Mouse (Mus musculus) midbrain, embryonic 13.5 days (tissue): ENCODE measurements at regions not wholly inside any gene's neighbourhood (a gene's known extent, or its start where the extent isn't known, plus 50 kb on each side); places are given as distances from the start of the nearest gene placed in this dataset.

ENCODE experiments used
- ATAC-seq: fragments of 200-750 bp; cut with Nextera tagmentation; 2 replicates; pipeline ENCODE4 v1.8.0; 2017; ENCODE audit warnings: mild to moderate bottlenecking, moderate TSS enrichment, moderate library complexity
- H3K27ac ChIP-seq: fragments of 300-500 bp; sonication (generic); 2 replicates; pipeline ENCODE4 v1.5.1; 2015; ENCODE audit warnings: inconsistent platforms, mild to moderate bottlenecking, moderate library complexity
- H3K27me3 ChIP-seq: fragments of 300-500 bp; sonication (generic); 2 replicates; pipeline ENCODE4 v1.6.1; 2015; ENCODE audit warnings: mild to moderate bottlenecking, inconsistent platforms
- H3K36me3 ChIP-seq: fragments of 300-500 bp; sonication (generic); 2 replicates; pipeline ENCODE4 v1.6.1; 2015; ENCODE audit warnings: mild to moderate bottlenecking, inconsistent platforms
- H3K4me1 ChIP-seq: fragments of 300-500 bp; sonication (generic); replicated peaks from 2 replicates; pipeline ENCODE4 v1.6.1; 2015; ENCODE audit warnings: inconsistent platforms
- H3K4me2 ChIP-seq: fragments of 300-500 bp; sonication (generic); replicated peaks from 2 replicates; pipeline ENCODE4 v1.6.1; 2015; ENCODE audit warnings: moderate library complexity, mild to moderate bottlenecking, inconsistent platforms
- H3K4me3 ChIP-seq: fragments of 300-500 bp; sonication (generic); replicated peaks from 2 replicates; pipeline ENCODE4 v1.5.1; 2015; ENCODE audit warnings: mild to moderate bottlenecking, inconsistent platforms
- H3K9ac ChIP-seq: fragments of 300-500 bp; sonication (generic); replicated peaks from 2 replicates; pipeline ENCODE4 v1.6.1; 2015; ENCODE audit warnings: mild to moderate bottlenecking, inconsistent platforms
- H3K9me3 ChIP-seq: fragments of 300-500 bp; sonication (generic); 2 replicates; pipeline ENCODE4 v1.6.1; 2016; ENCODE audit warnings: mild to moderate bottlenecking, inconsistent platforms
- WGBS: fragments of 180-500 bp; shearing (Covaris S2); methylation state at CpG from one replicate; pipeline ENCODE4 v1.1.7; 2015; 5-methylcytosine and 5-hydroxymethylcytosine counted together

DNA sequence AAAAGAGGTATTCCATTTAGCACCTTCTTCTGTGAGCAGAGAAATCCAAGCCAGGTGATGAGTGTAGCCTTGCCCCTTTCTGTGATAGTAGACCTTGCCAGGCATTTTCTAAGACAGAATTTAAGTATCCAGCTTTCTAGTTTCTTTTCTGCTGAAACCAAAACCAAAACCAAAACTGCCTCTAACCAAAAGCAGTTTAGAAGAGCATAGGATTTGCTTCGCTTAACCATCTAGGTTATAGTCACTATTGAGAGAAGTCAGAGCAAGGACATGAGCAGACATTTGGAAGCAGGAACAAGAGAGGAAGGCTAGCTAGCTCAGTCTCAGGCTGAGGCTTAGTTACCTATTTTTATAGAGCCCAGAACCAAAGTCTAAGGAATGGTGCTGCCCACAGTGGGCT is 354.8 kb upstream of the Prickle1 start:
- no peak overlapping the region for H3K4me2 ChIP-seq
- H3K36me3 ChIP-seq = no peaks in the 10 kb centered on the region
- no peaks in the 10 kb centered on the region for H3K9me3 ChIP-seq
- no peaks in the 10 kb centered on the region for H3K27me3 ChIP-seq
- H3K9ac ChIP-seq = no peak overlapping the region
- no peak overlapping the region for H3K27ac ChIP-seq
- WGBS = 100% methylated on average over 1 of the region's 1 CpGs
- no peak overlapping the region for H3K4me3 ChIP-seq
- ATAC-seq = no peak
- no peaks in the 10 kb centered on the region for H3K4me1 ChIP-seq

DNA sequence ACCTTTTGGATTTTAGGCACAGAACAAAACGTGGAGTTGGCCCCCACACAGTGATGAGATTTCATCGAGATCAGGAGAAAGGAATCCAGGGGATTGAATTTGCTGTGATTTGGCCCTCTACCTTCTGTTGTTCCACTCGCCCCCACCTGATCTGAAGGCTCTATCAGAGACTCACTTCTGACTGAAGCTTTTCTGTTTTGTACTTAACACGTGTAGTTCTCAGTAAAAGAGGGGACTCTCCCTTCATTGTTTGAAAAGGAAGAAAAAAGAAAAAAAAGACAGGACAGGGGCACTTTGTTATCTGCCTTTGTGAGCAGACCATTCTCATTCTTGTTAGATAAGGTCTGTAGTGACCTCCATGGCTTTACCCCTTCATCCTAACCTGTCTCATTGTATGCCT is 353.2 kb upstream of the Prickle1 start:
- Histone ChIP-seq H3K4me1 (no peaks in the 10 kb centered on the region), H3K27me3 (no peaks in the 10 kb centered on the region), H3K9ac (no peak overlapping the region), H3K4me2 (no peak overlapping the region), H3K4me3 (no peak overlapping the region), H3K9me3 (no peaks in the 10 kb centered on the region), H3K27ac (no peak overlapping the region), H3K36me3 (no peaks in the 10 kb centered on the region)
- WGBS = 81% methylated on average over 4 of the region's 4 CpGs
- no peak for ATAC-seq

DNA sequence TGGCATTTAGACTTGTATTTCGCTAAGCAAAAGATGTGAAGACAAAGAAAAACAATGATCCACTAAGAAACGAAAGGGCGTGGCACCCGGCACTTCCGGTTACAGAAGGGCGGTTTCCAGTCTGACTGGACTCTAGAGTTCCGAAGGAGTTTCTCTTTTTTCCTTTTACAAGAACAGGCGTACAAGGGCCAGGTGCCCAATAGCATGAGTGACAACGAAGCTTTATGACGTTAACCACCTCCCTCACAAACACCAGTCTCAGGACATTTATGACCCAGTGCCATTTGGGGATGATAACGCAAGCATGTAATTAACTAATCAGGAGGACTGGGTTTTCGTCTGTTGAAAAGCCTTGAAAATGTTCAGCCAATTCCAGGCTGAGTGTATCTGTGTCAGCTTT is 347.9 kb upstream of the Prickle1 start:
- no peak overlapping the region for H3K4me2 ChIP-seq
- no peaks in the 10 kb centered on the region for H3K9me3 ChIP-seq
- no peaks in the 10 kb centered on the region for H3K36me3 ChIP-seq
- H3K4me1 ChIP-seq = no peaks in the 10 kb centered on the region
- no peak for ATAC-seq
- no peaks in the 10 kb centered on the region for H3K27me3 ChIP-seq
- no peak overlapping the region for H3K27ac ChIP-seq
- 85% methylated on average over 12 of the region's 12 CpGs for WGBS
- H3K4me3 ChIP-seq = no peak overlapping the region
- H3K9ac ChIP-seq = no peak overlapping the region

DNA sequence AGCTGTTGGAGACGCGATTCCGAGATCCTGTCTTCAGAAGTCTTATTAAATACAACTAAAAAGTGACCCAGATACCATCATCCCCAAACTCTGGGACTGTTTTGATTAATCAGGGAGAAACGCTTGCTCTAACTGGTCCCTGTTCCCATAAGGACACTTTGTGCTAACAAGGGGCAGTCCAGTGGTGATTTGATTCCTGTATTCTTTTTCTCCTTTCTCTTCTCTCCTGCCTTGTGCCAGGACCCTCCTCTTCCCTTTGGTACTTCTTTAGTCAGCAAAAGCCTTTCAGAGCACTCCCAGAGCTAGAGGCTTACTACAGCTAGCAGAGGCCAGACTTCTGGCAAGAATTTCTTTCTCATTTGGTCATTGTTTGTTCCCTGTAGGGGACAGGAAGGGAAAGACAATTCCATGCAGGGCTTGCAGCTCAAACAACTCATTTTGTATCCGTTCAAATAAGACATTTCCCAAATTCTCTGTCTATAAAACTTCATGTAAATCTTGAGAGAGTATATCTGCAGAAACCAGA is 337.3 kb upstream of the Prickle1 start:
- Histone ChIP-seq H3K4me1 (0 out of 2 replicates have a peak, but pooled peaks cover 6% of the 10 kb centered on the region), H3K36me3 (no peaks in the 10 kb centered on the region), H3K27ac (peak overlapping the region; percentile 19; the same call in 1 of the 2 replicates), H3K4me3 (no peak overlapping the region), H3K9ac (no peak overlapping the region), H3K9me3 (no peaks in the 10 kb centered on the region), H3K27me3 (no peaks in the 10 kb centered on the region), H3K4me2 (no peak overlapping the region)
- WGBS = 47% methylated on average over 5 of the region's 5 CpGs
- no peak for ATAC-seq

DNA sequence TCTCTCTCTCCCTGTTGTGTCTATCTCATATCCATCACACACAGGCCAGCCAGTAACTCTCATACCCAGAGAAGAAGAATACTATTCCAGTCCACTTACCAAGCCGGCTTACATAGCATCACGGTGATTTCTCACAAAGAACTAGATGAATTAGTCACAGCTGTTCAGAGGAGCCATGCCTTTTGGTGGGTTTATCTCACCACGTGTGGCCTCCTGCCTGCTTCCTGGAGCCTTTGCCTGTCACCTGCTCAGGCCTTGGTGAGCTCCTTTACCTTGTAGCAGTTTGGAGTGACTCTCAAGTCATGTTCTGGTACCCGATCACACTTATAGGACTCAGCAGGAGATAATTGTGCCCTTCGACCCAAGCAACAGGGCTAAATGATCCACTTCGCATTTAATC is 331.2 kb upstream of the Prickle1 start:
- Histone ChIP-seq H3K9ac (no peak overlapping the region), H3K4me2 (no peak overlapping the region), H3K27ac (no peak overlapping the region), H3K4me1 (no peaks in the 10 kb centered on the region; the same call in 1 of the 2 replicates), H3K36me3 (no peaks in the 10 kb centered on the region), H3K4me3 (no peak overlapping the region), H3K27me3 (no peaks in the 10 kb centered on the region), H3K9me3 (no peaks in the 10 kb centered on the region)
- 27% methylated on average over 6 of the region's 6 CpGs for WGBS
- ATAC-seq = no peak

DNA sequence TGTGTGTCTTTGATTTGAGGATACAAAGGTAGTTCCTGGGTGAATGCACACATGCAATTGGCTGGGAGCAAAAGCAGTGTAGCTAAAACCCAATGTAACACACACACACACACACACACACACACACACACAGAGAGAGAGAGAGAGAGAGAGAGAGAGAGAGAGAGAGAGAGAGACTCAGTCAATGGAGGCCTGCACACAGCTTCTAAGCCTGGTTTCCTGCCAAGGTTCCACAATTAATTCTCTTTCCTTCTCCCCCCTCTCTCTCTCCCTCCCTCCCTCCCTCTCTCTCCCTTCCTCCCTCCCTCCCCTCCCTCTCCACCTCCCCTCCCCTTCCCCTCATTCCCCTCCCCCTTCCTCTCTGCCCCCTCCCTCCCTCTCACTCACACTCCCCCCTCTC is 330.6 kb upstream of the Prickle1 start:
- Histone ChIP-seq H3K36me3 (no peaks in the 10 kb centered on the region), H3K27ac (no peak overlapping the region), H3K9ac (no peak overlapping the region), H3K9me3 (no peaks in the 10 kb centered on the region), H3K4me3 (no peak overlapping the region), H3K4me1 (no peaks in the 10 kb centered on the region; the same call in 1 of the 2 replicates), H3K27me3 (no peaks in the 10 kb centered on the region), H3K4me2 (no peak overlapping the region)
- no peak for ATAC-seq

DNA sequence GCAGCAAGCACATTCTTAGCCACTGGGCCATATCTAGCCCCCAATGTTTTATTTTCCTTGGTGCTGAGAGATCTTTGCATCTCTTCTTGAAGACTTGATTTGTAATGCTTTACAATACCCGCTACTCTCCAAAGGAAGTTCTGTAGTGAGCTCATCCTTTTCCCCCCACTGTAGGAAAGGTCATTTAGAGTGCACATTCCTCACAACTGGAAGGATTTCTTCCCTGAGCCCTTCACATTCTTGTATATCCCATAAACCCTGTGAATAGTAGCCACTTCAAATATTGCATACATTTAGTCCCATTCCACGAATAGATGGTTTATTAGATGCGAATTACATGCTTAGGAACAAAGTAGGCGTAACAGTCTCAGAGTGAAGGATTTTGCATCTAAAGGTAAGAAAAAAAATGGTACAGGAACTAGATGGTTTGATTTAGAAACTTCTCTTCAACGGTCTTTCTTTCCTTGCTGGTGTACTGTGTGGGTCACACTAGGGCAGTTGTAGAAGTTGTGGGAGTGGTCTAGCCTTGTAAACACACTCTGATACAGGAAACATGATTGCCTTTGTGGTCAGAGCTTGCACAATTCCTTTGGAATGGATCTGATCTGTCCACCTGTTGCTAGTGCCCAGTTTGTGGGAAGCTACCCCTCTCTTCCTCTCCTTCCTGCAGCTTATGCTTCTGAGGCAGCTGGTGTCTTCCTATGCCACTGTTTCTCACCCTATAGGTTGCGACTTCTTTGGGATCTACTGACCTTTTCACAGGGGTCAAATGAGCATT is 326.0 kb upstream of the Prickle1 start:
- H3K9ac ChIP-seq = no peak overlapping the region
- no peak overlapping the region for H3K4me2 ChIP-seq
- no peak for ATAC-seq
- H3K36me3 ChIP-seq = no peaks in the 10 kb centered on the region
- 85% methylated on average over 6 of the region's 6 CpGs for WGBS
- H3K27me3 ChIP-seq = no peaks in the 10 kb centered on the region
- no peaks in the 10 kb centered on the region; the same call in 1 of the 2 replicates for H3K4me1 ChIP-seq
- H3K9me3 ChIP-seq = no peaks in the 10 kb centered on the region
- no peak overlapping the region for H3K27ac ChIP-seq
- H3K4me3 ChIP-seq = no peak overlapping the region

DNA sequence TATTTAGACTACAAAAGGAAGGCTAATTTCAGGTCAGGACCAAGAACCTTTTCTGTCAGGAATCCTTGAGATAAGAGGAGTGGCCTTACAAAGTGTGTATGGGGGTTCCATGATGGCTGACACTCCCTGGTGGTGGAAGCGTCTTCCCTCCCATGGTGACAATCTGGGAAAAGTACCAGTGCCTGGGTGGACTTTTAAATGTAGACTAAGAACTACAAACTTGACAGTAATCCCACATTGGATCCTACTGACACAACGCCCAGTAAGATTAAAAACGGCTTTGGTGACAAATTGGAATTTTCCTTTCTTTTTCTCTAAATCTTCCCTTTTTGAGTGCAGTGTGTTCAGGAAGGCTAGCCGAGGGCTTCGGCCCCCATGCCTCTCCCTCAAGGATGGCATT is 325.3 kb upstream of the Prickle1 start:
- Histone ChIP-seq H3K27me3 (no peaks in the 10 kb centered on the region), H3K4me1 (no peaks in the 10 kb centered on the region), H3K4me2 (no peak overlapping the region), H3K27ac (no peak overlapping the region), H3K9ac (no peak overlapping the region), H3K36me3 (no peaks in the 10 kb centered on the region), H3K9me3 (no peaks in the 10 kb centered on the region), H3K4me3 (no peak overlapping the region)
- WGBS = 85% methylated on average over 5 of the region's 5 CpGs
- no peak for ATAC-seq

DNA sequence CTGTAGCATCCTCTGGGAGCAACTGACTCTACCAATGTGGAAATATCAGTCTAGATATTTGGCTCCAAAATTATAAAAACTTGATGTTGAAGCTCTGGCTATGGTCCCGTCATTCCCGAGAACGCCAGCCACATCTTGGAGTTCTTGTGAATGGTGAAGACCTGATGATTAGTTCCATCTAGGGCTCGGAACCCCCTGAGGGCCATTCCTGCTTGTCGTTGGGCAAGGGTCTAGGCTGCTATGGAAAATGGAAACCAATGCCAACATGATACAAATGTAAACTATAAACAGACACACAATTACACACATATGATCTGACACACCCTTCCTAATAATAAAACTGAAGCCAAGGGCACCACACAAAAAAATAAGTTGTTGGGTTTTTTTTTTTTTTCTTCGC is 323.9 kb upstream of the Prickle1 start:
- no peak overlapping the region for H3K27ac ChIP-seq
- no peaks in the 10 kb centered on the region for H3K9me3 ChIP-seq
- no peak overlapping the region for H3K4me2 ChIP-seq
- WGBS = 90% methylated on average over 6 of the region's 6 CpGs
- ATAC-seq = no peak
- no peaks in the 10 kb centered on the region for H3K4me1 ChIP-seq
- no peaks in the 10 kb centered on the region for H3K36me3 ChIP-seq
- H3K9ac ChIP-seq = no peak overlapping the region
- no peaks in the 10 kb centered on the region for H3K27me3 ChIP-seq
- no peak overlapping the region for H3K4me3 ChIP-seq

DNA sequence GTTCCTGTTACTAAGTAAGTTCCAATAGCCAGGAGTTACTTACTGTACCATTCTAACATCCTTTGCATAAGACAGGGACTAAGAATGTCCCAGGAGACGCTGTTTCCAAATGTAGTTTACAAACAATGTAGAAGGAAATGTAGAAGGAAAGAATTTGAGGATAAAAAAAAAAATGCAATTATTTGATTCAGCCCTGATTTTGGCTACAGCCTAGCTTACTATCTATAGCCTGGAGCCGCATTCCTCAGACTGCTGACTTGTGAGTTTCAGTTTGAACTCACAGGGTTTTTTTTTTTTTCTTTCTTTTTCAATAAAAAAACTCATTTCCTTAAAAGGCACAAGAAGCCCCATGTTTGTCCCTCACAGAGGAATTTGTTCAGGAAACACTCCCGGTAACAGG is 321.2 kb upstream of the Prickle1 start:
- Histone ChIP-seq H3K36me3 (no peaks in the 10 kb centered on the region), H3K4me3 (no peak overlapping the region), H3K27me3 (no peaks in the 10 kb centered on the region), H3K9me3 (no peaks in the 10 kb centered on the region), H3K4me1 (0 out of 2 replicates have a peak, but pooled peaks cover 8% of the 10 kb centered on the region), H3K4me2 (no peak overlapping the region), H3K27ac (no peak overlapping the region), H3K9ac (no peak overlapping the region)
- WGBS = 65% methylated on average over 3 of the region's 3 CpGs
- no peak for ATAC-seq

DNA sequence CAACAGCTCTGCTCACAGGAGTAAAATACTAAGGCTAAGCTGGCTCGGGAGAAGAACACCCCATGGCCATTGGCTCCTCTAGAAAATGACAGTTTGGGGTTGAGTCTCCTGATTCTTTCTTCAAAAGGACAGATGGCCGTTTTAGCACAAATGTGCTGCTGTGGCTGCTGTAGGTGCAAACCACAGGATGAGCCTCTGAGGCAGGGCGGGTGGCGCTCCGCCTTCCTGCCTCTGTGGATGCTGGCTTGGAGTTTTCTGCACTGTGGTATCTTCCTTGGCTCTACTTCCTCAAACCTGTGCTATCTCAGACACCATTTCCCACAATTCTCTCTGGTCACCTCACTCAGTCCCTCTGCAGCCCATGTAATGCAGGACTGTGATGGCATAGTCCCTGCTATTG is 317.8 kb upstream of the Prickle1 start:
- no peak overlapping the region for H3K9ac ChIP-seq
- no peak for ATAC-seq
- H3K27ac ChIP-seq = no peak overlapping the region
- no peaks in the 10 kb centered on the region for H3K9me3 ChIP-seq
- no peaks in the 10 kb centered on the region for H3K36me3 ChIP-seq
- 71% methylated on average over 5 of the region's 5 CpGs for whole genome bisulfite sequencing
- no peak overlapping the region for H3K4me2 ChIP-seq
- no peak overlapping the region for H3K4me3 ChIP-seq
- H3K4me1 ChIP-seq = 0 out of 2 replicates have a peak, but pooled peaks cover 15% of the 10 kb centered on the region
- H3K27me3 ChIP-seq = no peaks in the 10 kb centered on the region

DNA sequence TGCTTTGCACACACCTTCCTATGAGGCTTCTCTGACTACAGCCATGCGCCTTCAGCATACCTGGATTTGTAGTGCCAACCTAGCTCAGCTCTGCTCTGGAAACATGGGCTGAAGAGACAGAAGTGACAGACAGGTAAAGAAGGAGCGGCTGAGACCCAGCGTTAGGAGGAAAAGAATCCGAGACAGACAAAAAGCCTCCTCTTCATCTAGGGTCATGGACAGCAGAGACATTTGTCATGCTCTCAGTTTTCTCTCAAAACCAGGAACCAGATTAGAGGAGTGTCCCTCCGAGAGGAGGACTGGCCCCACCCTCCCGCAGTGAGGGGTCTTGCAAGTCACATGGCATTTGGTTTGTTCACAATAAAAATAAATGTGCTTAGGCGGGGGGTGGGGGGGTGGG is 317.4 kb upstream of the Prickle1 start:
- H3K27ac ChIP-seq = no peak overlapping the region
- H3K36me3 ChIP-seq = no peaks in the 10 kb centered on the region
- H3K4me2 ChIP-seq = no peak overlapping the region
- ATAC-seq = no peak
- H3K4me1 ChIP-seq = 0 out of 2 replicates have a peak, but pooled peaks cover 15% of the 10 kb centered on the region
- no peak overlapping the region for H3K4me3 ChIP-seq
- 0 out of 2 replicates have a peak, but pooled peaks cover 3% of the 10 kb centered on the region for H3K9me3 ChIP-seq
- WGBS = 60% methylated on average over 7 of the region's 7 CpGs
- H3K27me3 ChIP-seq = no peaks in the 10 kb centered on the region
- no peak overlapping the region for H3K9ac ChIP-seq
